Mouse (Mus musculus) stomach, postnatal 0 days (tissue): ENCODE measurements around the gene Psmg3.

Experiments used
- CTCF ChIP-seq: IDR thresholded peaks from 2 replicates; pipeline ENCODE4 v1.5.1; 2016; ENCODE audit warnings: antibody characterized with exemption, low read depth, mild to moderate bottlenecking, moderate library complexity
- EP300 ChIP-seq: optimal IDR thresholded peaks from 2 replicates; pipeline ENCODE3; 2016; ENCODE audit warnings: antibody characterized with exemption

DNA sequence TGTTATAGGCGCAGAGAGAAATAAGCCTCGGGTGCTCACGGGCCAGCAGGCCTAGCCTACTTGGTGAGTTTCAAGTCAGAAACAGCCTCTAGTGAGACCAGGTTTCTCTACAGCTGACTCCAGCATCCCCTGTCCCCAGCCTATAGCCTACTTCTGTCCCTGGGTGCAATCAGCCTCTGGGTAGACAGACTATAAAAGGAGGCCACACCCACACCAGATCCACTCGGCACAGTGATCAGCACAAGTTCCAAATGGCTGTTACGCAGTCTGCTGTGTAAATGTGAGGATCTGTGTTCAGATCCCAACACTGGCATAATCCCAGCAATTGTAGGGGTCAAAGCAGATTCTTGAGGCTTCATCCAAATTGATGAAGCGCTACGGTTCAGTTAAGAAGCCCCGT lies 23.5 kb downstream of the Psmg3 start:
- TF ChIP-seq CTCF (no peak), EP300 (no peak)
